Mouse (Mus musculus) lung, postnatal 10 days (tissue): Measurements from ENCODE around the gene Gm12185.
"Not testable (repeated sequence)": the region's sequence is repeated elsewhere in the genome, so short reads cannot be mapped to it uniquely, and the experiment has no call there.

Experiments
- DNase-seq: peaks from one replicate; pipeline ENCODE4 v3.0.0; 2021

Gm12185 gene

GRCm38 (mm10) chr11:48913611-48914010 is 78.4 kb downstream of the Gm12185 start:
- no peak for DNase-seq

GRCm38 (mm10) chr11:48908459-48908858 is 83.6 kb downstream of the Gm12185 start:
- DNase-seq, result no peak

GRCm38 (mm10) chr11:48902021-48902420 is 90.0 kb downstream of the Gm12185 start, which contains the start of gene Gm5431:
TSS of gene Gm5431 (minus strand) at chr11:48902214.
- DNase-seq, result peak; percentile 6

- not testable (repeated sequence) for DNase-seq
These were observed 90.5 kb downstream of the Gm12185 start for GRCm38 (mm10) chr11:48901567-48901930.

GRCm38 (mm10) chr11:48900654-48901566 is 91.1 kb downstream of the Gm12185 start:
- not testable (repeated sequence) for DNase-seq

- no peak for DNase-seq
These were observed 93.1 kb downstream of the Gm12185 start for GRCm38 (mm10) chr11:48898812-48899431.

GRCm38 (mm10) chr11:48876680-48877079 is 115.3 kb downstream of the Gm12185 start:
- DNase-seq, result no peak

GRCm38 (mm10) chr11:48875343-48875837 is 116.6 kb downstream of the Gm12185 start:
- not testable (repeated sequence) for DNase-seq

GRCm38 (mm10) chr11:48874465-48874864 is 117.6 kb downstream of the Gm12185 start:
- DNase-seq, result peak; percentile 71

- no peak for DNase-seq
These were observed 118.3 kb downstream of the Gm12185 start for GRCm38 (mm10) chr11:48873591-48874290.

- no peak for DNase-seq
These were observed 119.2 kb downstream of the Gm12185 start for GRCm38 (mm10) chr11:48872695-48873300.

- peak; percentile 52 for DNase-seq
These were observed 120.0 kb downstream of the Gm12185 start for GRCm38 (mm10) chr11:48871817-48872541.

- peak; percentile 83 for DNase-seq
These were observed 120.7 kb downstream of the Gm12185 start, which contains the start of gene Irgm1 for GRCm38 (mm10) chr11:48871201-48871772. TSS of gene Irgm1 (minus strand) at chr11:48871683.

GRCm38 (mm10) chr11:48870781-48871180 is 121.2 kb downstream of the Gm12185 start:
- no peak for DNase-seq

GRCm38 (mm10) chr11:48869380-48870110 is 122.5 kb downstream of the Gm12185 start:
- DNase-seq, result no peak

GRCm38 (mm10) chr11:48866481-48866880 is 125.5 kb downstream of the Gm12185 start:
- no peak for DNase-seq

- no peak for DNase-seq
These were observed 128.2 kb downstream of the Gm12185 start for GRCm38 (mm10) chr11:48863808-48864207.

GRCm38 (mm10) chr11:48862784-48863319 is 129.2 kb downstream of the Gm12185 start:
- no peak for DNase-seq

GRCm38 (mm10) chr11:48859014-48859413 is 133.0 kb downstream of the Gm12185 start:
- DNase-seq, result peak; percentile 77
